Mouse (Mus musculus) megakaryocyte, embryonic 14.5 days (primary cell): ENCODE data around the gene Ikzf2.

Source experiments
- FLI1 ChIP-seq: IDR thresholded peaks from 2 replicates; pipeline ENCODE4 v1.6.1; 2012; ENCODE audit warnings: low read length, inconsistent platforms, mixed read lengths
- GATA1 ChIP-seq: IDR thresholded peaks from 3 replicates; pipeline ENCODE4 v1.6.1; 2012; ENCODE audit warnings: mixed read lengths, low read length, inconsistent platforms, borderline replicate concordance

DNA sequence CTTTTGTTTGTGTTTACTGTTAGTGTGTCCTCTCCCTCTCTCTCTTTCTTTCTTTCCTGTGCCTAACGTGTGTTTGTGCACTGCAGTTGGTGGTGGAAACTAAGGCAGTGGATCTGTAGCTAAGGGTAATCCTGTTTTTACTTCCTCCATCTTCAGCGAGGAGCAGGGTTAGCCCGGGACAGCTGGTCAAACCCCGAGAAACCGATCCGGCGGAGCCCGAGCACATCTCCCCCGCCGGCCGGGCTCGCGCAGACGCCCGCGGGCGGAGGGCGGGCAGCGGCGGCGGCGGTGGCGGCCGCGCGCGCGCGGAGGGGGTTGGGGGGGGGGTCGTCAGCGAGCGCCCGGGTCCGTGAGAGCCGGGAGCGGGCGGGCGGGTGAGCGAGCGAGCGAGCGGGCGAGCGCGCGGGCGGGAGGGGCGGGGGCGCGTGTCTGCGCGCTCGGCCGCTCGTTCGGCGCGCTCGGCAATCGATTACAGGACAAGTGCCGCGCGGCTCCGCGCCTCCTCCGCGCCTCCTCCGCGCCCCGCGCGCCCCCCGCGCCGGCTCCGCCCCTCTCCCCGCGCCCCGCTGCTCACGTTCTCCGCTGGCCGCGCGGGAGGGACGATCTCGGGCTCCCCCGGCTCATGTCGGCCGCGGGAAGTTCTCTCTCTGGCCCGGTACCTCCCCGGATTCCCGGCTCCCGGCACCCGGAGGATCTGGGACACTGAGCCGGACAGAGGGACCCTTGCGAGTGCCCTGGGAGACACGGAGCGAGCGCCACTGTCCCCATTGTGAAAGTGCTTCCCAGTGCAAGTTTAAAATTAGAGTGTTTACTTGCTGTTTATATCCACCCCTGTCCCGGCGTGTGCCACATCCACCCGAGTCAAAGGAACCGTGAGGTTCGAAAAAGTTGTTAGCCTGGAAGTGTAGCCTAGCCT, at the start of gene Ikzf2:
- TF ChIP-seq GATA1, result no peak
- no peak for TF ChIP-seq FLI1
